Mouse (Mus musculus) myocyte (in vitro differentiated cells): Measurements from ENCODE around the gene Tcaim.

Experiments used
- POLR2A ChIP-seq: IDR thresholded peaks from one replicate; pipeline ENCODE4 v1.6.1; 2011; ENCODE audit warnings: low read depth, mild to moderate bottlenecking, control low read depth, moderate library complexity; ENCODE audit not compliant: insufficient read length
- POLR2AphosphoS2 ChIP-seq: IDR thresholded peaks from one replicate; pipeline ENCODE4 v1.6.1; 2011; ENCODE audit warnings: low read depth, control low read depth; ENCODE audit not compliant: insufficient read length
- SRF ChIP-seq: IDR thresholded peaks from one replicate; pipeline ENCODE4 v1.6.1; 2011; ENCODE audit warnings: low read depth; ENCODE audit not compliant: control insufficient read depth, insufficient read length
- TCF12 ChIP-seq: IDR thresholded peaks from one replicate; pipeline ENCODE4 v1.6.1; 2011; ENCODE audit warnings: mild to moderate bottlenecking, control low read depth; ENCODE audit not compliant: poor library complexity, insufficient read depth, severe bottlenecking
- USF1 ChIP-seq: IDR thresholded peaks from one replicate; pipeline ENCODE4 v1.6.1; 2011; ENCODE audit warnings: low read depth, mild to moderate bottlenecking, control low read depth, moderate library complexity

DNA sequence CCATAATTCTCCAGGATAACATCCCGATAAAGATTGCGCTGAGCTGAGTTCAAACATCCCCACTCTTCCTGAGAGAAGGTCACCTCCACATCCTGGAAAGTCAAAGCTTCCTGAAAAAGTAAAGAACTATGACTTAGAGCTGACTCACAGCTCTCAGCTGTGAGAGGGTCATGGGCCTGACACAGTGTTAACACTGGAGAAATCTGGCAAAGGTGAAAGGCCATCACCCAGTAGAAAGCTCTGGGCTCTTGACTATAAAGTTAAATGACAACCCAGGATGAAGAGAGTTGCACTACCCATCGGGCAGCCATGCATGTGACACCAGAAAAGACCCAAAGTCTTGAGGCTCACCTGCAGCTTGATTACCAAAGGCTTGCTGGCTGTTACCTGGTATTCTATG lies 51.4 kb downstream of the Tcaim start:
- no peak for TF ChIP-seq POLR2A
- no peak for TF ChIP-seq SRF
- TF ChIP-seq TCF12: no peak
- TF ChIP-seq POLR2AphosphoS2: no peak
- no peak for TF ChIP-seq USF1
